Mouse (Mus musculus) ES-E14 (cell line): Measurements from ENCODE around the gene Pstpip1.

ENCODE experiments used
- CHD2 ChIP-seq: IDR thresholded peaks from 2 replicates; pipeline ENCODE4 v1.6.1; 2014; ENCODE audit warnings: mild to moderate bottlenecking, low read depth, low read length, inconsistent platforms
- MAFK ChIP-seq: IDR thresholded peaks from 2 replicates; pipeline ENCODE4 v1.6.1; 2014; ENCODE audit warnings: mild to moderate bottlenecking, low read depth, low read length, inconsistent platforms; ENCODE audit not compliant: insufficient read depth
- ZC3H11A ChIP-seq: IDR thresholded peaks from 2 replicates; pipeline ENCODE4 v1.6.1; 2012; ENCODE audit warnings: low read depth, mild to moderate bottlenecking, inconsistent platforms, low read length, borderline replicate concordance
- ZNF384 ChIP-seq: IDR thresholded peaks from 2 replicates; pipeline ENCODE4 v1.6.1; 2012; ENCODE audit warnings: low read depth, low read length, inconsistent platforms

DNA sequence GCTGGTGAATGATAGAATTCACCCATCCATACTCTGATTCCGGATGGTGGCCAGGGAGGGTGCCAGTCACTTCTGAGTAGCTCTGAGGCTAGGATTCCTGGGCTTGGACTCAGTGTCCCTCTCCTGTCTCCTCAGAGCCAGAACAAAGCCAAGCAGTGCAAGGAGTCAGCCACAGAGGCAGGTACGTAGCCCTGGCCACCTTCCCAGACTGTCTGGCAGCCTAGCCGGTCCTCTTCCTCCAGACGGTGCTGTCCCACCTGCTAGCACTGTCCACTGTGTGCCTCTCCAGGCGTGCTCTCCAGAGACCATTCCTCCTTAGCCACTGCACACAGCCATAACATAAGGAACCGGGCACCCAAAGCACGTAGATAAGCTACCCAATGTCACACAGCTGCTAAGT is 33.9 kb downstream of the Pstpip1 start:
- TF ChIP-seq MAFK (no peak), CHD2 (no peak), ZNF384 (no peak), ZC3H11A (no peak)
